Mouse (Mus musculus): ENCODE measurements around the gene Hcn3. TPM values are rescaled to one million over a fixed set of nuclear protein-coding genes. Genes with fewer than 3 reads are reported as not detected.
"Not testable (repeated sequence)": the region's sequence is repeated elsewhere in the genome, so short reads cannot be mapped to it uniquely, and the experiment has no call there.

Gene Hcn3
- total and polyA plus RNA-seq, 2 experiments from 2014 or later: 38.1 to 85.7 TPM

DNA sequence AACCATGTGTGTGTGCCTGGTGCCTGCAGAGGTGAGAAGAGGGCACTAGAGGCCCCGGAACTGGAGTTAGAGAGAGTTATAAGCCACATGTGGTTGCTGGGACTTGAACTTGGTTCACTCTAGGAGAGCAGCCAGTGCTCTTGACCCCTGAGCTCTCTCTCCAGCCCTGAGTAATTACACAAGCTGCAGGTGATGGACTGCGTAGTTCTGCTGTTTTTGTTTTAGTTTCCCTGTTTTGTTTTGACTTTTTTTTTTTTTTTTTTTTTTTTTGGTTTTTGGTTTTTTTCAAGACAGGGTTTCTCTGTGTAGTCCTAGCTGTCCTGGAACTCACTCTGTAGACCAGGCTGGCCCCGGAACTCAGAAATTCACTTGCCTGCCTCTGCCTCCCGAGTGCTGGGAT is 1.8 kb upstream of the Hcn3 start:
- no peak for TF ChIP-seq CTCF (IDR thresholded peaks at IDR 0.05; ENCODE audit: low read depth)
- no peak overlapping the region for H3K27ac ChIP-seq
- no peak overlapping the region for H3K4me2 ChIP-seq (ENCODE audit: low read depth, low read length)
- H3K4me1 ChIP-seq (ENCODE audit: insufficient read depth, low read length): peaks cover 19% of the 10 kb centered on the region
- H3K4me3 ChIP-seq (ENCODE audit: low read length): no peak overlapping the region
- ATAC-seq (no peak), DNase-seq (ENCODE audit: low spot score) (no peak)
- no peaks in the 10 kb centered on the region for H3K9me3 ChIP-seq (ENCODE audit: low read length)
- no peaks in the 10 kb centered on the region for H3K27me3 ChIP-seq (ENCODE audit: insufficient read depth, low read length)
- 0 out of 2 replicates have a peak, but pooled peaks cover 1% of the 10 kb centered on the region for H3K36me3 ChIP-seq (ENCODE audit: insufficient read depth, low read length)
- no peak overlapping the region for H3K9ac ChIP-seq (replicated peaks; ENCODE audit: low read length)
- WGBS: 82% methylated on average over 4 of the region's 4 CpGs

DNA sequence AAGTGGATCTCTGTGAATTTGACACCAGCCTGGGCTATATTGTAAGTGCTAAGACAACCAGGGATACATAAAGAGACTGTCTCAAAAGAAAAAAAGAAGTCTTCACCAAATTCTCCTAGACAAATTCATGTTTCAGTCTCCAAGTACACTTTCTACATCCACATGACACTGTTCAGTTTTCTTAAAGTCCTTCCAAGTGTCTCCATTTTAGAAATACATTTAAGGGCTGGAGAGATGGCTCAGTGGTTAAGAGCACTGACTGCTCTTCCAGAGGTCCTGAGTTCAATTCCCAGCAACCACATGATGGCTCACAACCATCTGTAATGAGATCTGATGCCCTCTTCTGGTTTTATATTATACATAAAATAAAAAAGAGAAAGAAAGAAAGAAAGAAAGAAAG is 1.2 kb upstream of the Hcn3 start:
- not testable (repeated sequence) for H3K27me3 ChIP-seq (ENCODE audit: insufficient read depth, low read length); H3K27ac ChIP-seq; DNase-seq (ENCODE audit: low spot score); H3K4me2 ChIP-seq (ENCODE audit: low read depth, low read length); H3K4me3 ChIP-seq (ENCODE audit: low read length); H3K36me3 ChIP-seq (ENCODE audit: insufficient read depth, low read length); ATAC-seq; H3K9me3 ChIP-seq (ENCODE audit: low read length); H3K9ac ChIP-seq (replicated peaks; ENCODE audit: low read length)
- H3K4me1 ChIP-seq (ENCODE audit: insufficient read depth, low read length): peaks cover 19% of the 10 kb centered on the region

DNA sequence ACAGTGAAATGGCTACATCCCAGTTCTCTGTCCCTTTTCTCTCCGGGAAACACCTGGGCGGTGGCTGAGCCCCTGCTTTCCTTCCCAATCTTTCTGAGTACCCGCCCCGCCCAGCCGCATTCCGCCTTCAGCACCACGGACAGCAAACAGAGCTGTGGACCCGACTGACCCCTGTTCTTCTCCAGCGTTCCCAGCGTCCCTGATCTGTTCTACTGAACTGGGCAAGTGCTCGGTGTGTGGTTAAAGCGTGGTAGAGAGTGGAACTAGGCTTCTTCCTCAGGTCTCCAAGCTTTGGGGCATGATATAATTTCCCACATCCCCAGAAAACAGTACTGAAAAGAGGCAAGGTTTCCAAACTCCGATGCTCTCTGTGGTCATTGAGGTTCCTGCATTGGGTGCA is 785 bp downstream of the Hcn3 start:
- H3K27ac ChIP-seq: peak overlapping the region; percentile 66; the same call in 1 of the 2 replicates
- TF ChIP-seq CTCF (IDR thresholded peaks at IDR 0.05; ENCODE audit: low read depth): no peak
- H3K27me3 ChIP-seq (ENCODE audit: insufficient read depth, low read length): no peaks in the 10 kb centered on the region
- peaks cover 13% of the 10 kb centered on the region for H3K4me1 ChIP-seq (ENCODE audit: insufficient read depth, low read length)
- ATAC-seq: no peak
- H3K4me2 ChIP-seq (ENCODE audit: low read depth, low read length): peak overlapping the region; percentile 79
- WGBS: under 1% methylated on average over 13 of the region's 13 CpGs
- H3K9ac ChIP-seq (replicated peaks; ENCODE audit: low read length): peak overlapping the region; percentile 68
- H3K4me3 ChIP-seq (ENCODE audit: low read length): peak overlapping the region; percentile 78
- H3K36me3 ChIP-seq (ENCODE audit: insufficient read depth, low read length): no peaks in the 10 kb centered on the region
- DNase-seq (ENCODE audit: low spot score): no peak
- H3K9me3 ChIP-seq (ENCODE audit: low read length): no peaks in the 10 kb centered on the region

GRCm38 (mm10) chr3:89158651-89159050 is 1.3 kb downstream of the Hcn3 start:
- peak overlapping the region; percentile 66; the same call in 1 of the 2 replicates for H3K27ac ChIP-seq
- ATAC-seq: no peak
- no peaks in the 10 kb centered on the region for H3K36me3 ChIP-seq (ENCODE audit: insufficient read depth, low read length)
- H3K9ac ChIP-seq (replicated peaks; ENCODE audit: low read length): peak overlapping the region; percentile 68
- H3K4me3 ChIP-seq (ENCODE audit: low read length): peak overlapping the region; percentile 78
- DNase-seq (ENCODE audit: low spot score): no peak
- H3K27me3 ChIP-seq (ENCODE audit: insufficient read depth, low read length): no peaks in the 10 kb centered on the region
- peak overlapping the region; percentile 79 for H3K4me2 ChIP-seq (ENCODE audit: low read depth, low read length)
- peaks cover 9% of the 10 kb centered on the region for H3K4me1 ChIP-seq (ENCODE audit: insufficient read depth, low read length)
- WGBS: 20% methylated on average over 7 of the region's 7 CpGs
- no peaks in the 10 kb centered on the region for H3K9me3 ChIP-seq (ENCODE audit: low read length)
- TF ChIP-seq CTCF (IDR thresholded peaks at IDR 0.05; ENCODE audit: low read depth): no peak

GRCm38 (mm10) chr3:89156951-89157350 is 3.0 kb downstream of the Hcn3 start:
- WGBS: 92% methylated on average over 8 of the region's 8 CpGs
- H3K4me3 ChIP-seq (ENCODE audit: low read length): no peak overlapping the region
- H3K4me1 ChIP-seq (ENCODE audit: insufficient read depth, low read length): peaks cover 9% of the 10 kb centered on the region
- no peak overlapping the region for H3K4me2 ChIP-seq (ENCODE audit: low read depth, low read length)
- TF ChIP-seq CTCF (IDR thresholded peaks at IDR 0.05; ENCODE audit: low read depth): no peak
- H3K27ac ChIP-seq: no peak overlapping the region
- no peaks in the 10 kb centered on the region for H3K9me3 ChIP-seq (ENCODE audit: low read length)
- H3K27me3 ChIP-seq (ENCODE audit: insufficient read depth, low read length): no peaks in the 10 kb centered on the region
- ATAC-seq (no peak), DNase-seq (ENCODE audit: low spot score) (no peak)
- no peak overlapping the region for H3K9ac ChIP-seq (replicated peaks; ENCODE audit: low read length)
- H3K36me3 ChIP-seq (ENCODE audit: insufficient read depth, low read length): no peaks in the 10 kb centered on the region

DNA sequence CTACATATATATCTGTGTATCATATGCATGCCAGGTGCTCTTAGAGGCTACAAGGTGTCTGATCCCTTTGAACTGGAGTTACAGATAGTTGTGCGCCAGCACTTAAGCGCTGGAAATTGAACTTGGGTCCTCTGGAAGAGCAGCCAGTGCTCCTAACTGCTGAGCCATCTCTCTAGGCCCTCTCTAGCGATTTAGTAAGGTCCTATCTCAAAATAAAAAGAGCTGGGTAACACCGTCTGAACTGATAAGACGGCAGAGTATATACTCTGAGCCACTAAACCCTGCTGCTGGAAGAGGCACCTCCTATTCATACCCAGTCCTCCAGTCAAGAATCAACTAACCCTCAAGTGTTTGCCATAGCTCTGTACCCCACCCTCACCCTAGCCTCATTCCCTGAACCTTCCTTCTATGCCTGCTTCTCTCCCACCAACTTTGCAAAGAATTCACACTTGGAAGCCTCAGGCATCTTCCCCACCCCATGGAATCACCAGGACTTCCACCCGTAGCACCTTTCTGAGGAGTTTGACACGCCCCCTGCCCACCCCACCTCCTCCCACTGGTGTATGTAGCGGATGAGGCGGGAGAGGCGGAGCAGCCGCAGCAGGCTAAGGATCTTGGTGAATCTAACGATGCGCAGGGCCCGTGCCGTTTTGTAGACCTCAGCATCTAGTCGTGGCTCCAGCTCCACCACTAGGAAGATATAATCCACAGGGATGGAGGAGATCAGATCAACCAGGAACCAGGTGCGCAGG is 7.7 kb downstream of the Hcn3 start:
- H3K27me3 ChIP-seq (ENCODE audit: insufficient read depth, low read length): no peaks in the 10 kb centered on the region
- peaks cover 5% of the 10 kb centered on the region; the same call in 1 of the 2 replicates for H3K36me3 ChIP-seq (ENCODE audit: insufficient read depth, low read length)
- H3K4me2 ChIP-seq (ENCODE audit: low read depth, low read length): no peak overlapping the region
- H3K4me3 ChIP-seq (ENCODE audit: low read length): no peak overlapping the region
- no peaks in the 10 kb centered on the region for H3K9me3 ChIP-seq (ENCODE audit: low read length)
- ATAC-seq: no peak
- H3K27ac ChIP-seq: no peak overlapping the region
- no peaks in the 10 kb centered on the region for H3K4me1 ChIP-seq (ENCODE audit: insufficient read depth, low read length)
- no peak for TF ChIP-seq CTCF (IDR thresholded peaks at IDR 0.05; ENCODE audit: low read depth)
- WGBS: 61% methylated on average over 17 of the region's 17 CpGs
- no peak for DNase-seq (ENCODE audit: low spot score)
- no peak overlapping the region for H3K9ac ChIP-seq (replicated peaks; ENCODE audit: low read length)

- H3K27me3 ChIP-seq (ENCODE audit: insufficient read depth, low read length): no peaks in the 10 kb centered on the region
- DNase-seq (ENCODE audit: low spot score) (no peak), ATAC-seq (no peak)
- H3K9ac ChIP-seq (replicated peaks; ENCODE audit: low read length): no peak overlapping the region
- no peaks in the 10 kb centered on the region for H3K9me3 ChIP-seq (ENCODE audit: low read length)
- 75% methylated on average over 14 of the region's 14 CpGs for WGBS
- H3K4me2 ChIP-seq (ENCODE audit: low read depth, low read length): no peak overlapping the region
- H3K4me3 ChIP-seq (ENCODE audit: low read length): no peak overlapping the region
- H3K27ac ChIP-seq: no peak overlapping the region
- no peaks in the 10 kb centered on the region for H3K4me1 ChIP-seq (ENCODE audit: insufficient read depth, low read length)
- no peak for TF ChIP-seq CTCF (IDR thresholded peaks at IDR 0.05; ENCODE audit: low read depth)
- peaks cover 5% of the 10 kb centered on the region; the same call in 1 of the 2 replicates for H3K36me3 ChIP-seq (ENCODE audit: insufficient read depth, low read length)
Observed at GRCm38 (mm10) chr3:89148567-89148966, 11.4 kb downstream of the Hcn3 start.
